Mouse (Mus musculus): ENCODE results near the gene Rela.

Gene Rela

DNA sequence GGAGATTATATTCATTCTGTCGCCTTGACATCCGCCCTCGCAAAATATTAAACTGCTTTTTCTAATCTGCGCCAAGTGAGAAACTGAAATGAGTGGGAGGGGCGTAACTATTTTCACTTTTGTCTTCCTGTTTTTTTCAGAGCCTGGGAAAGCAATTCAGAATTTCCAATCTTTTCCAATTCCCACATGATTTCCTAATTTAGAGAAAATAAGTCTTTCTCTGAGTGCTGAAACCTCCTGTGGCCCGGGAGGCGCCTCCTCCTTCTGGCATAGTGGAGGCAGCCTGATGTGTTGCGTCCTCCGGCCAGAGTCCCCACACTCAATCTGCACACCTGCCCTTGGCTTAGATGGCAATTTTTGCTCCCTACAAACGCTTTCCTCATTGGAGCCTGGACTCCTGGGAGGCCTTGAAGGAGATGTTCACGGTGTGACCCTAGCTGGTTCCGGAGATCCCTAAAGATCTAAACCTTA is 677 bp upstream of the Rela start:
- DNase-seq: no peak

DNA sequence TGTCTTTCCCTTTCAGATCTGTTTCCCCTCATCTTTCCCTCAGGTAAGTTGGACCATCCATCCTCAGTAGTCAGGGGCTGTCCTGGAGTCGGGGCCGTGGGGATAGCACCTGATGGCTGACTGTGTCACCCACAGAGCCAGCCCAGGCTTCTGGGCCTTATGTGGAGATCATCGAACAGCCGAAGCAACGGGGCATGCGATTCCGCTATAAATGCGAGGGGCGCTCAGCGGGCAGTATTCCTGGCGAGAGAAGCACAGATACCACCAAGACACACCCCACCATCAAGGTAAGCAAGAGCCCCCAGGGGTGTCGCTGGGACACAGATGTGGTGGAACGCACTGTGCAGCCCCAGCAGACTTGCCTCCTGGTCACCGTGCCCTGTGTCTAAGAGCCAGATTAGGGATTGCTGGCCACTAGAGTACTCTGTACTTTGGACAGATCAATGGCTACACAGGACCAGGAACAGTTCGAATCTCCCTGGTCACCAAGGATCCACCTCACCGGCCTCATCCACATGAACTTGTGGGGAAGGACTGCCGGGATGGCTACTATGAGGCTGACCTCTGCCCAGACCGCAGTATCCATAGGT is 1.2 kb downstream of the Rela start:
- no peak for DNase-seq

DNA sequence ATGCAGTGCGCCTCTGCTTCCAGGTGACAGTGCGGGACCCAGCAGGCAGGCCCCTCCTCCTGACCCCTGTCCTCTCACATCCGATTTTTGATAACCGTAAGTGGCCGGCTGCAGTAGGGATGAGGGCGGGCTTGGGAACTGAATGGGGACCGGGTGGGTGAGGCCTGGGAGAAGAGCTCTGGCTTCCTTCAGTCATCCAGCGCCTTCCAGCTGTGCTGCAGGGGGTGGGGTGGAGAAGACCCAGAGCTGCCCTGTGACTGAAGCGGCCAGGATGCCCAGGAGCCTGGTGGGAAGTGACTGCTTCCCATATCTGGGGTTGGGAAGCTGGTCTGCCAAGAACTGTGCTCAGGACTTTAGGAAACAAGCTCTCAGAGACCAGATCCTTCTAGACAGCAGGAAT is 3.1 kb downstream of the Rela start:
- no peak for DNase-seq

DNA sequence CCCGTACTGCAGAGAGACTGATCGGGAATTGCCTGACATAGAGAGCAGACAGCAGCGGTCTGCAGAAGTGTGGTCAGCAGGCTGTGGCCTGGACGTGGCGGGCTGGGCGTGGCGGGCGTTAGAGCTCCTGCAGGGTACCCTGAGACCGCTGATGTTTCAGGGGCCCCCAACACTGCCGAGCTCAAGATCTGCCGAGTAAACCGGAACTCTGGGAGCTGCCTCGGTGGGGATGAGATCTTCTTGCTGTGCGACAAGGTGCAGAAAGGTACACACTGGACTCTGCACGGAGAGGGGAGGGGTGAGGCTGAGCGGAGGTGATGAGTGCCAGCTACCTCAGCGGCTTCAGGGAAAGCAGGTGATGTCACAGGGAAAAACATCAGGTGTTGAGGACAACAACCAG is 3.7 kb downstream of the Rela start:
- no peak for DNase-seq

DNA sequence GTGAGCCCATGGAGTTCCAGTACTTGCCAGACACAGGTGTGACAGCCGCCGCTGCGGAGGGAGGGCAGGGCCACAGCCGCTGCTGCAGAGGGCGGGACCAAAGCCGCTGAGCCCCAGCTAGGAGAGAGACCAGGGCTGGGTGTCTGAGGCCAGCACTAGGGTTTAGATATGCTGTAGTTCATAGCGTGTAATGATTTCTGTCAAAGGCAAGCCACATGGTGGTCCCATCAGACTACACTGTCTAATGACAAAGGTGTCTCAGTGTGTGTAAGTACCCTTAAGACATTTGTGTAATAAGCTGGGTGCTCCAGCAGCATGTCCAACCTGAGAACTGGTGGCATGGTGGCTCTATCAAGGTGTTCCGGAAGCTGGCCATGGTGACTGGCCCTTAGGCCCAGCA is 4.4 kb downstream of the Rela start:
- DNase-seq: no peak

DNA sequence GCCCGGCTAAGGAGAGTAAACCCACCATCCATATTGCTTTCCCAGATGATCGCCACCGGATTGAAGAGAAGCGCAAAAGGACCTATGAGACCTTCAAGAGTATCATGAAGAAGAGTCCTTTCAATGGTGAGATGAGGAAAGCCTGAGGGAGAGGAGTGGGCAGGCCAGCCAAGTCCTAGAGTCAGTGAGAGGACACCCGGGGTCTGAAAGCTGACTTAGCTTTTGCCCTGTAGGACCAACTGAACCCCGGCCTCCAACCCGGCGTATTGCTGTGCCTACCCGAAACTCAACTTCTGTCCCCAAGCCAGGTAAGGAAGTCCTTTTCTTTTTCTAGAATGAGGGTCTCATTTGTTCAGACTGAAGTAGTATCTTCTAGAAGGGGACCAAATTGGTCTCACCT is 8.0 kb downstream of the Rela start:
- DNase-seq: no peak

DNA sequence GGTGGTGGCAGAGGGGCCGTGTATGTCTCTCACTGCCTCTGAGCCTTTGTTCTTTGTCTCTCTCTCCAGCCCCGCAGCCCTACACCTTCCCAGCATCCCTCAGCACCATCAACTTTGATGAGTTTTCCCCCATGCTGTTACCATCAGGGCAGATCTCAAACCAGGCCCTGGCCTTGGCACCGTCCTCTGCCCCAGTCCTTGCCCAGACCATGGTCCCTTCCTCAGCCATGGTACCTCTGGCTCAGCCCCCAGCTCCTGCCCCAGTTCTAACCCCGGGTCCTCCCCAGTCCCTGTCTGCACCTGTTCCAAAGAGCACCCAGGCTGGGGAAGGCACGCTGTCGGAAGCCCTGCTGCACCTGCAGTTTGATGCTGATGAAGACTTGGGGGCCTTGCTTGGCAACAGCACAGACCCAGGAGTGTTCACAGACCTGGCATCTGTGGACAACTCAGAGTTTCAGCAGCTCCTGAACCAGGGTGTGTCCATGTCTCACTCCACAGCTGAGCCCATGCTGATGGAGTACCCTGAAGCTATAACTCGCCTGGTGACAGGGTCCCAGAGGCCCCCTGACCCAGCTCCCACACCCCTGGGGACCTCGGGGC is 9.5 kb downstream of the Rela start:
- no peak for DNase-seq

DNA sequence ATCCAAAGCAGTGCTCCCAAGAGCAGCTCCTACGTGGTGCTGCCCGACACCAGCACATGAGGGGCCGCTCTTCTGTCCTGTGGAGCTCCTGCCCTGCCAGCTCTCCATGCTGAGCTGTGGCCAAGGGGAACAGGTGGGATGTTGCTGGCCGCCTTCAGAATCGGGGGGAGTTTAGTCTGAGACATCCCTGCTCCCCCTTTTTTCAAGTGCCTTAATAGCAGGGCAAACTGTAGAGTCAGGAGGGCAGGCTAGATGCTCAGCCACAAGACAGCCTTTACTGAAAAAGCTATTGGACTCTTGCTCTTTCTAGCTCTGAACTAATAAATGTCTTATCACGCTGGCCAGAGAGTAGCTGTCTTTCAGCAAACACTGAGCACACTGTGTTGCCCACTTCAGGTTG is 10.5 kb downstream of the Rela start:
- no peak for DNase-seq

DNA sequence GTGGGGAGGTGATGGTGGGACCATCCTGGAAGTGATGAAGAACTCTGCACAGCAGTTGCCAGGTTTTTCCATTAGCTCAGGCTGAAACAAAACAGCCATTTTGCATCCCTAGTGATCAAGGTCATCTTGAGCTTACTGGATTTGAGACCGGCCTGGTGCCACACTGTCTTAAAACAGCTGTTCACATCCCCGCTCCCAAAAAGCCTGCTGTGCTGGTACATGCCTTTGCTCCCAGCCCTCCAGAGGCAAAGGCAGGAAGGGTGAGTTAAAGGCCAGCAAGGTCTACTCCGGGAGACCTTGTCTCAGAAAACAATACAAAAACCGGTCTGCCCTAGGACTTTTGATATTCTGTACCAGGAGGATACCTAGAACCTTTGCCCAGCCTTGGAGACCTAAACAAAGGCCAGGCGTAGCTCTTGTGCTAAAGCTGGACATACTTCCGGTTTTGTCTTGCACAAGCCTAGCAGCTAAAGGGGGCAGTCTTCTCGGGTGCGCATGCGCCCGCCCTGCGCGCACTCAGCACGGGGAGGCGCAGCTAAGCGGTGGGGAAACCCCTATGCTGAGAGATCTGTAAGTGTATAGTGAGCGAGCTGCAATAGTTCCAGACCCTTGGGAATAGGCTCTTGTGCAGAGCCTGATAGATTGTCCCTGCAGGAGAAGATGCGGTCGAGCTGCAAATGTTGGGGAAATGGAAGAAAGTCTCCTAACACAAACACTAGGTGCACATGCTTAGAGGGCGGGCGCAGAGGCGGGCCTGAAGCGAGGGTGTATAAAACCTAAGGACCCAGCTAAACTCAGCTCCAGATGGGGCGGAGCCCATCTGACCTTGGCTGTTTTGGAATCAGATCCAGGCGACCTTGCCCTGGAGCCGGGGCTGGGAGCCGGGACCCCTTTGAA is 11.4 kb downstream of the Rela start:
- peak; percentile 86 for DNase-seq

DNA sequence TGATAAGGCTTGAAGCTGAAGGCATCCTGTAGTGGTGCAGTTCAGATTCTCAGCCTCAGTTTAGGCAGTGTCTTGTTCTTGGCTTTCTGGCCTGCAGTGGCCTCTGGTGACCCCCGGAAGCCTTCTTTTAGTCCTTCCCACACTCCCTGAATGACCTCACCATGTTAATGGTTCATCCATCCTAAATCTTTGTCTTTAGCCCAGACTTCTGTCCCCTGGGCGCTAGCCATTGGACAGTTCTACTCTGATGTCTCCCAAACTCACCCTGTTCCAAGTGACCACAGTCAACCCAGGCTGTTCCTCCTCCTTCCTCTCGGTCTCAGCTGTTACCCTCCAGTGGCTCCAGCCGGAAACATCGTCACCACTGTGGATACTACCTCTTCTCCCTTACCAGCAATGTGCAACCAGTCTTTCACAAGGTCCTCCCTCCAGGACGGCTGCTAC is 12.0 kb downstream of the Rela start:
- DNase-seq: peak; percentile 63

DNA sequence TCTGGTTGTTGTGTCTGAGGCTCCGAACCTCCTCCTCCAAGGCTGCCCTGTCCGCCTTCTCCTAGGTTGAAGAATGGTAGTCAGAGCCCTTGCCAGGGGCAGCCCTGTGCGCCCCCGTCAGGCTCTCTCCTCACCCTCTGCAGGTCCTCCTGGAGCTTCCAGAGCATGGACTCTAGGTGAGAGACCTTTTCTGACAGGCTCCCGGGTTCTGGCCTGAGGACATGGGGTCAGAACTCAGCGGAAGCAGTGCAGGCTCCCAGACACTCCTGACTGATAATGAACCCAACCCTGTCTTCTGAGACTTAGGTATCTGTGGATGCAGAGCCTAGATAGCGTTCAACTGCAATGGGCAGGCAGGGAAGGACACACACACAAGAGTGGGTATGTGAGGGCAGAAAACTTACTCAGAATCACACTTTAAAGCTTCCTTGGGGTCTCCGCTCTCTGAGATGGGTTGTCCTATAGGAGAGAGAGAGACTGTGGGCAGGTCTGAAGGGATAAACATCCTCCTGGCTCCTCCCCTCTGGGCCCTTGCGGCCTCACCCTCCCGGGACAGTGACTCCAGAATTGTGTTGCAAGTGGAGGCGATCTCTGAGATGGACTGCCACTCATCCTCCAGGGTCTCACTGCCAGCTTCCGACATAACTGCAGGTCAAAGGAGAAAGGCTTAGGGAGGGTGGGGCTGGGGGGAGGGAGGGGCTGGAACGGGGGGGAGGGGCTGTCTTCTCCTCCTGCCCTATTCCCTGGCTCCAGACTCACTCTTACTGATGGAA is 14.4 kb downstream of the Rela start:
- no peak for DNase-seq

DNA sequence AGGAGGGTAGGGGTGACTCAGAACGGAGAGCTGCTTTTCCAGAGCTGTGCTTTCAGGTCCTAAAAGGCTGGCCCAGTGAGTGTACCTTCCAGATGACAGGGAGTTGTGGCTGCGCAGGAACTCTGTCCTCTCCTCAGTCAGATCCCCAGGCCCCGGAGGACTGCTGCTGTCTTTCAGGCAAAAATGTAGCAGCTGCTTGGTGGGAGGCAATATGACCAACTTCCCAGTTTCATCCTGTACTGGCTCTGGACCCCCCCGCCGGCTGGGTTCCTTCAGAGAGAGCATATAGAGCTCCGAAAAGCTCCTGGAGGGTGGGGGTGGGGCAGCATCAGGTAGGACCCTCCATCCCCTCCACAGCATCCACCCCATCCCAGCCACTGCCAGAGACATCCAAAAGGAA is 15.3 kb downstream of the Rela start:
- no peak for DNase-seq

DNA sequence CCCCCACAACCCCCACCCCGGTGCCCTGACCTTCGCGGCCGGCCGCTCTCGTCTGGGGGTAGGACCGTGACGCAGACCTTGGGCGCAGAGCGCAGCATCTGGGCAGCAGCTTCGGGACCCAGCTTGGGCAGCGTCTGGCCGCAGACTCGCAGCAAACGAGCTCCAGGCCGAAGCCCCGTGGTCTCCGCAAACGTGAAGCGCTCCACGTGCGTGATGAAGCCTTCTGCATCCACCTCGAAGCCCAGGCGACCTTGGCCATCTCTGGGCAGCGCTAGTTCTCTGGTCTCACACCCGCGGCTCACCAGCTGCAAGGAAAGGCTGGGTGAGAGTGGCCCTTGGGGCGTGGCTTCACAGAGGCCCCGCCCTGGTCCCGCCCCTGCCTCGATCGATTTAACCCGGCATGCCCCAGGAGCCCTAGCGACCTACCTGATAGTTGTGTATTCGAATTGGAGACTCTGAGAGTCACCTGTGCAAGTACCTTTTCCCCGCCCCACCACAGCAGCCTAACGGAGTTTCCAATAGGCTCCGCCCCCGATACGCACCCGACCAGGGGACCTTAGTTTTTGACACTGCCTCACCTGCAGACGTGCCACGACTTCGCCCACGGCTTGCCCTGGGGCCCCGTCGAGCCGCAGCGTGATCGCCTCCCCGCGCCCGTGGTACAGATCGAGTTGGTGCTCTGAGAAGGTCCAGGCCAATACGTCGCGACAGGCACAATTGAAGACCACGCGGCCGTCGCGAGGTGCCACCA is 16.9 kb downstream of the Rela start:
- no peak for DNase-seq

DNA sequence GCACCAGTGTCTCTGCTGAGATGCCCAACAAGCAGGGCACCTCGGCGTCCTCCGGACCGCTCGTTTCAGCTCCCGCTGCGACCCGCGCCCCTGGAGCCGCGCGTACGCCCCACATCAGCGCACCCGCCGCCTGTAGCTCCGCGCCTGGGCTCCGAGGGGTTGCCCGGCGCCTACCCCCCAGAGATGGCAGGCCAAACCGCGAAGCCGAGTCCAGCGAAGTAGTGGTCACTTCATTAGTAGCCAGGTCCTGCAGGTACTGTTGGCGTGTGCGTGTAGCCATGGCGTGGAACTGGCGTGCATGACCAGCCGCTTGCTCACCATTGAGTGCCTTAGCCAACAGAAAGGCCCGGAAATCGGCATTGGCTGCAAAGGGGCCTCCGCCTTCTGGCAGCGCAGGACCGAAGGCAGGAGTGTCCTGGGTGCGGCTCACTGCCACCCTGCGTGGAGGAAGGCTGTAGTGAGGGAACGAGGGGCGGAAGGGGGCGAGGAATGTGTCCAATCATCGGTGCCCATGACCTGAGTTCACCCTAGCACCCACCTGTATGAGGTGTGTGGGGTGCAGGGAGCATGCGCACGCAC is 17.5 kb downstream of the Rela start:
- DNase-seq: no peak

DNA sequence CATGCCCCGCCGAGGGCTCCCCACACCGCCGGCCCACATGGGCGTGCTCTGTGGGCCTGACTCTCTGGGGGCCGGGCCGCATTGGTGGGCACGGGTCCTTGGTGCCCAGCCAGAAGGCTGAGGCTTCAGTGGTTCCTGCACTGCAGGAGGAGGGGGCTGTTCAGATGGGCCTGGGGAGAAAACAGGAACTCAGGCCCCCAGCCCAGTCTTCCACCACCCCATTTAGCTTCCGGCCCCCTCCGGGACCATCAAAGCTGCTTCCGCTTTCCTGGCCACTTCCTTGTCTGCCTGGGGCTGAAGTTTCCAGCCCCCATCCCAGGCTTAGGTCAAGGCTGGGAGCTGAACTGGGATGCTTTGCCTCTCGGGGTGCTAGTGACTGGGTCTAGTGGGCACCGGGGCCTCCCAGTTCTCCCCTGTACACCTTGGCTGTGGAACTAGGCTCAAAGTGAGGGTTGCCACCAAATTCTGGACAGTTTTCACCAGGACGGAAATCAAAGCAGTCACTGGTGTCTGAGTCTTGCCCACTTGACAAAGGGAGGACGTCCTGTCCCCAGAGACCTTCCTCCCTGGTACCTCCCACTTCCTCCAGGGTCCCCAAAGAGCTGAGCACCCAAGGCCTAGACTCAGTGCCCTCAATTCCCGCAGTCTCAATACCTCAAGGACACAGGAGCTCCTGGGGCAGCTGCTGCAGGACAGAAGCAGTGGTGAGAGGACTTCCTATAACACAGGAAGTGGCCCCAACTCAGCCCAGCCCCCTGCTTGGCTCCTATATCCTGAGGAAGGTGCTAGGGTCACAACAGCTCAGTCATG is 23.9 kb downstream of the Rela start:
- DNase-seq: peak; percentile 68

DNA sequence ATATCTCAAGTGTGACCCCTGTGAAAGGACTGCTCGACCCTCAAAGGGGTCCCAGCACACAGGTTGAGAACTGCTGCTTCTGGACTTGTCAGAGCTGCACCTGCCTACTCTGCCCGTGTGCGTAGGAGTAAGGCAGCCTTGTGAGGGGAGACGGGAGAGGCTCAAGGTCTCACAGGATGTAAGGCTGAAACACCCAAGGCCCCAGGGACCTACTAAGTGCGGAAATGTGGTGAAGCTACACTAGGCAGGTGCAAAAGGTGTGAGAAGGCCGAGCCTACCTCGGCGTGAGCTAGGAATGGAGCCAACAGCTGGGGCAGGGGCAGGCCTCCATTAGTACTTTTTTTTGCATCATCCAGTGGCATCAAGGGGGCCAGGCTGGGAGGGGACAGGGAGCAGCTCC is 25.0 kb downstream of the Rela start:
- no peak for DNase-seq

DNA sequence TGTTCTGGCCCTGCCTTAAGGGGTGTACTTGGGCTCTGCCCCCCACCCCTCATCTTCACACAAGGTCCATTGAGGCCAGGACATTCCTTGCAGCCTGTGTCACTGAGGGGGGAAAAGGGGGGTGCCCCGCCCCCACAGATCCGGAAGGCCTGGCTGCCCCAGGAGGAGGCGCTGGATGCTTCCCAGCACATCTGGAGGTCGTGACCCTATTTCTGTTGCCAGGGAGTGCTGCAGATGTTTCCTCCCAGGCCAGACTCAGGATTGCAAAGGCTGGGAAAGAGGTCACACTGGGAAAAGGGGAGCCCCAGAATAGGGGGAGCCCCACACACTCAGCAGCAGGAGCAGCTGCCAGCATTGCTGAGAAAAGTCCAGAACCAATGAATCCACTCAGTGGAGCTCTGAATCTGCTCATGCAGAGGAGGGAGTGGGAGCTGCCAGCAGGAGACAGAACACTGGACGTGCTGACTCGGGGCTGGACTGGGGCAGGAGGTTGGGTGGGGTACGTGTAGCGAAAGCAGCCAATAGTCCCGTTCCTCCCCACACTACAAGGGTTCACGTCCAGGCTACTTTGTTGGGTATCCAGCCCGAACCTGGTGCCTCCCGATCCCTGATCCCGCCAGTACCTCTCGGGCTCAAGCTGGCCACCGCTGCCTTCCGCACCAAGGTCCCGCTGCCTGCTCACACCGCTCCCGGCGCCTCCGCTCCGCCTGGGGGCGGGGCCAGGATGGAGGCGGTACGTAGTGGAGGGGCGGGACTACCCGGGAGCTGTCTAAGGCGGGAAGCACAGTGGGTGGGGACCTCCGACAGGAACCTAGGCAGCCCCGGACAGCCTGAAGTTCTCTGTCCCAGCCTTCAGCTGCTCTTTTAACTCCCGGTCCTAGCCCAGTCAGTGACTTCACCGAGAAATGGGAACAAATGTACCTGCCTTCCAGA is 26.0 kb downstream of the Rela start, which contains the start of gene Sipa1:
TSS of gene Sipa1 (minus strand) at position 727 of the 933 bp plus-strand sequence.
- DNase-seq: peak; percentile 97

DNA sequence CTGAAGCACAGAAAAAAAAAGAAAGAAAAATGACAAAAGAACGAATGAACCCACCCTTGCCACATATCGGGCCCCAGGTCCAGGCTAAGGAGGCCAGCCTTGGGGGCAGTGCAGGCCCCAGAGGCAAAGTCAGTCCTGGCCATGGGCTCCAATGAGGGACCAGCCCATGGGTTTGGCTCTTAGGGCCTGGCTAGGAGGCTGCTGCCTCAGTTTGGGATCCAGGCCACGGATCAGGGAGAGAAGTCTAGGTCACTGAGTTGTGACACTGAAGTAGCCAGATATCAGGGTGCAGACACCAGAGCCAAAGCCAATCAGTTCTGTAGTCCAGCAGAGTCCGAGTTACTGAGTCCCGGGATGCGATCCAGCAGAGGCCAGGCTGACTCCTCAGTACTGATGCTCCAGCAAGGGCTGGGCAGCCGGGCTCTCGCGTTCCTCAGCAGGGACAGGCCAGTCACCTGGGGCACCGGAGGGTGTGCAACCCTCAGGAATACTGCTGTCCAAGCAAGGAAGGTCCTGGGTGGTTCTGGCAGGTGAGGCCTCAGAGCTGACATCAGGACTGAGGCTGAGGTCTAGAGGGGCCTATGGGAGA is 27.5 kb downstream of the Rela start:
- DNase-seq: no peak

DNA sequence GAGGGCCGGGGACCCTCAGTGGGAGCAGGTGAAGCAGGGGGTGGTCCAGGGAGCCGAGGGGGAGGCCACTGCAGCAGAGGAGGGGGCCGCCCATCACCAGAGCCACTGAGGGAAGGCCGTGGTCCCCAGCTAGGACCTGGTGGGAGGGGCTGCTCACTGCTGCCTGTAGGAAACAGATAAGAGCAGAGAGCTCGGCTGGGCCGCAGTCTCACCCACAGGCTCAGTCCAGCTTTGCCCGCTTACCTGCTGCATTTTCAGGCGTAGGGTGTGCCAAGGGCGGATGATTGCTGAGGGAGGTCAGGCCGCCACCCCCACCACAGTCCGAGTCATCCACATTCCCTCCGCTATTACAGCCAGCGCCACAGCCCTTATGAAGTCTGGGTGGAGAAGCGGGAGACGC is 28.2 kb downstream of the Rela start:
- no peak for DNase-seq

DNA sequence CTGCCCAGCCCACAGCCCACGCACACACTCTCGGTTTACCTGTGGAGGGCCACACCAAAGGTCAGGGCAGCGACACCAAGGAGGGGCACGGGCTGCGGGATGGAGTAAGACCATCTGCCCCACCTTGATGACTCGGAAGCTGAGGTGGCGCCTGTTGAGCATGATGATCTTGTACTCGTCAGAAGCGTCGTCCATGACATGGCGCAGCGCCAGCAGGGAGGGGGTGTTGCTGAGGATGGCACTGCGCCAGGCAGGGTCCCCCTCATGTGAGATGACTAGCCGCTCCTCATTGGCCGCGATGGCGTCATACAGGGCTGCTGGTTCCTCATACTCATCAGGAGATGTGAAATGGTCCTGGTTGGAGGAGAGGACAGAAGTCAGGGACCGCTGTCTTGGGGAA is 29.1 kb downstream of the Rela start:
- no peak for DNase-seq

Data from kidney, postnatal 10 days (tissue).